Mouse (Mus musculus): ENCODE measurements around the gene Fras1.

The Fras1 gene

DNA sequence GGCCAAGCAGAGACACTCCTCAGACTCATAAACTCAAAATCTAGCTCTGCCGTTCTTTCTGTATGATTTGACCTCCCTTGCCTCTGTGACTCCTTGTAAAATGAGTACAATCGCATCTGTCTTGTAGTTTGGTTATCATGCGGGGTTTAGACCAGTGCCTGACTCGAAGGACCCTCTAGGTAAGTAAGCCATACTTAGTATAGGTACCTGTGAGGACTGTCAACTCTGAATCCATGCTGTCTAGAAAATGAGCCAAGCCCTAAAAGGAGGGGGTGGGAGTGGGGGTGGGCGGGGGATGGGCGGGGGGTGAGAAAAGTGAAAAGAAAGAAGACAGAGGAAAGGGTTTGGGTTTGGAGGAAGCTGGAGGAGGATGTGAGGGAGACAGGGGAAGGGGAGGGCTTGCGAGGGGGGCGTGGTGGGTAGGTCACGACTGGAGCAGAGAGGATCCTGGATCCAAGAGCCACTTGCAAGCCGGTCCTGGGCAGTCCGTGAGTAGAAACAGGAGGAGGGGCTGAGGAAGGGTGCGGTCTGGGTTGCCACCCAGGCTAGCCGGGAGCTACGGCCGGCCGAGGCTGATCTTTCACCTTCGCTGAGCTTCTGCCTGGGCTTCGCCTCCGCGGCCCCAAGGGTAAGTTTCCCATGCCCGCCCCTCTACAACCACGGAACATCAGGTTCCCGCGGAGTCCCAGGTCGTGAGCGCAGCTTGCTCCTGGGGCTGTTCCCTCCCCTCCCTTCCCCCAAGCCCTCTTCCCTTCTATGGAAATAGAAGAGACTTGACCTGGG lies 419.4 kb downstream of the Fras1 start, which contains the start of gene Anxa3:
TSS of gene Anxa3 (plus strand) at position 404 of the 783 bp plus-strand sequence.
- no peak for DNase-seq (ENCODE audit: low read depth)

DNA sequence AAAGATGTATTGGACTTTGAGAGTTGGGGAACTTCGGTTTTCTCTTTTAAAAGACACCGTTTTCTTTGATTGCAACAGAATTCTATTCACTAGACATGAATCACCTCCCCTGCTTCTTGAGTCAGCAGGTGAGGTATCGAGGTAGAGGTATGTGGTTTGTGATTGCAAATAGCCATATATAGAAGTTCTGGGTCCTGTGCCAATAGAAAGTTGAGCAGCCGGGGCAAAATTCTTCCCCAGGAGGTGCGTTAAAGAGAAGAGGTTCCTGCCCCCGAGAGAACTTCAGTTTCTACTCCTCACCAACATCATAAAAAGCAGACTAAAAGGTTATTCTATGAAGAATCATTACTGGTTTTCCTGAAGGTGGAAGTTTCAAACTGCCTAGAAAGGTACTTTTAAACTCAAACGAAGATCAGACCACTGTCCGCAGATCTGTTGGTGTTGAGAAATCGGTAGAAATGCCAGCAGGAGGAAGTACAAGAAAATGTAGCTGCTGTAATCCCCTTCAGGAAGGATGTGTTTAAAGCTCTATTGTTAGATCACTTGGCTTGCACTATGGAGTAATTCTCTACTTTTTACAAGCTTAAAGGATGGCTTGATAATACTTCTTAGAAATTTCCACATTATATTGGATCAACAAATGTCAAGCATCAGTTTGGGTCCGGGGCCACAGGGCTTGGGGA lies 420.3 kb downstream of the Fras1 start:
- DNase-seq (ENCODE audit: low read depth) = peak; percentile 3

DNA sequence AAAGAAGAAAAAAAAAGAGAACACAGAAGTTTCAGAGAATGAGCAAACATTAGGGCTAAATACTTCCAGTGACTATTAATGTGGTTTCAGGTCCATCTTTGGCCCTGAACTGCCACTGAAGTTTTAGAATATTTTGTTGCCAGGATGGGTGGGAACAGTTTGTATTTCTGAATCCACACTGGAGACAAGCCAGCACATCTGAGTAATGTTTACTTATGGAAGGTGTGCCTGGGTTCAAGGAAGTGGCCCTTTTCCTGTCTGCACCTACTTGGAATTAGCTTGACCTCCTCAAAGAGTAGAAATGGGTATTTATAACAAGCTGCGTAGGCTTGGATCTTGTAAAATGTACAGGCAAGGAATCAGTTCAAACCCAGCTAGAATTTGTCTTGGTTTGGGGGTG lies 422.0 kb downstream of the Fras1 start:
- DNase-seq (ENCODE audit: low read depth) = no peak

DNA sequence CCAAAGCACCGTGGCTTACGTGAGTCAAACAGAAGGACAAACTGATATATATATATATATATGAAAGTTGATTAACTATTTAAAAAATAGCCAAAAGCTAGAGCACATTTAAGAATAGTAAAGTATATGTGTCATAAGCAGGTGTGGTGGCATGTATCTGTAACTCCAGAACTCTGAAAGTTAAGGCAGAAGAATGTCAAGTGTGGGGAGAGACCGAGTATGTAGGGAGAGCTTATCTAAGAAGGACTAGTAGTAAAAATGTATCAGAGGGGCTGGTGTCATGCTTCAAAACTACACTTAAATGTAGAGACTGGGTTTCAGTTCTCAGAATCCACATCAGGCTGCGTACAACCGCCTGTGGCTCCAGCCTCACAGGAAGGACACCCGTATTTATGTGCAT lies 423.7 kb downstream of the Fras1 start:
- DNase-seq (ENCODE audit: low read depth) = no peak

DNA sequence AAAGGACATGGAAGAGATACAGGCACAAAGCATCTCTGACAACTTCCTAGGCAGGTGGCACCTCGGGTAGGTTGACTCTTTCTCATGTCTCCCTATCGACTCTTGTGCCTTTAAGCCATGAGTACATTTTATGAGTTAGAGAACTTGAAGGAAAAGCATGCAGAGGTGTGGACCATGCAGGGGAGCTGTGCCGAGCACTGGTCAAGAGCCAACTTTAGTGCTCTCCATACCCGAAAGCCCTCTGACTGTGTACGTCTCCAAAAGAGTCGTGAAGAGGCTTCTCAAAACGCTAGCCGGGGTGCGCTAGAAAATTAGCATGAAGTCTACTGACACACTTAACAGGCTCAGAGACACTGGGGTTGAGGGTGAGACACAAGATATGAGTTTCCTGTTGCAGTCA lies 425.4 kb downstream of the Fras1 start:
- no peak for DNase-seq (ENCODE audit: low read depth)

DNA sequence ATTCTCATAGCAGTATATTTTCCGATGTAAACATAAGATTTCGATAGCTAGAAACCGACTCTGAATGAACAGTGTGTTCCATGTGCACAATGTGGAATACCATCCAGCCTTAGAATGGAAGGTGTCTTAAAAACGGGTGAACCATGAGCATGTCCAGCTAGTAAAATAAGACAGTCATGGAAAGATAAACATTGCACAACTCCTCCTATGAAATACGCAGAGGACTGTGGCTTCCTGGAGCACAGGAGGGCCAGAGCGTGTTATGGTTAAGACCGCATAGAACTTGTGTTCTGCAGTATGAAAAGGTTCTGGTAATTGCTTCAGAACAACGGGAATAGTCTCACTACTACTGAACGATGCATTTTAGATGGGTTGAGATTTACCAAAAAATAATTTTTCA lies 426.2 kb downstream of the Fras1 start:
- no peak for DNase-seq (ENCODE audit: low read depth)

DNA sequence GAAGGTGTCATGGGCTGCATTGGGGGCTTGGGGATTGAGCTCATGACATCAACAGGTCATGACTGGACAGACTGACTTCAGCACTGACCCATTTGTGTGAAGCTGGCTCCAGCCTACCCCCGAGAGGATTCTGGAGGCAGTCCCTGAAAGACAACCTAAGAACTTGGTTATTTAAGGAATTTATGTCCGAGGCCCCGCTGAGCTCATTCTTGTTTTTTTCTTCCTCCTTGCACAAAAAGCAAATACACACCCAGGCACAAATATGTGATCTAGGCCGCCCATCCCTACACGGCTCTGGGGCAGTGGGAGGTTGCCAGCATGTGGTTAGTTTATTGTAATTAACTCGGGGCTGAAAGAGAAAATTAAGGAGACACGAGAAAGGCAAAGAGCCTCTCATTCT lies 428.4 kb downstream of the Fras1 start:
- DNase-seq (ENCODE audit: low read depth) = no peak

DNA sequence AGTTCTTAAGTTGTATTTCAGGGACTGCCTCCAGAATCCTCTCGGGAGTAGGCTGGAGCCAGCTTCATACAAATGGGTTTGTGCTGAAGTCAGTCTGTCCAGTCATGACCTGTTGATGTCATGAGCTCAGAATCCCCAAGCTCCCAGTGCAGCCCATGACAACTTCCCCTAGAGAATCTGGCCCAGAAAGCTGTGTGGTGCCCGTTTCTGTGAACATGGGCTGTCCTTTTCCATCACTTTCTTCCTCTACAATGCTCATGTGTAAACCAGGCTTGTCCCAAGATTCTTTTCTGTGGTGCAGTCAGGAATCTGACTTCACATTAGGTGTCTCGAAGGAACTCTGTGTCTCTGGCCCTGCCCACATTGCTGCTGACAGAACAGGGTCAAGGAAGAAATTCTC lies 429.3 kb downstream of the Fras1 start:
- DNase-seq (ENCODE audit: low read depth) = no peak

DNA sequence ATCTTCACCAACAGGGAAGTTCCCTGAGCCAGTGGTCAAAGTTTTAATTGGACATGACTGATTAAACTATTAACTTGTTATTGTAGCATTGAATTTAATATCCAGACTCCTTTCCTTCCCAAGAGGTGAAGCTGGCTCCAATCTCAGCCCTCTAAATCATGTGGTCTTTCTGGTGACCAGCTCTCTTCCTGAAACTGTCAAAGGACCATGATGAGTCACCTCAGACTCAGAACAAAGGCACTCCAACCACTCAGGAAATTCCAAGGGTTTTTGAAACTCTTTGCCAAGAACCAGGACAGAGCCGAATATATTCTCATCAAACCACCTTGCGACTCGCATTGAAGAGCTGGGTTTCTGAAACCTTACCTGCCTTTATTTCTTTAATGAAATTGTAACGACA lies 430.5 kb downstream of the Fras1 start:
- no peak for DNase-seq (ENCODE audit: low read depth)

DNA sequence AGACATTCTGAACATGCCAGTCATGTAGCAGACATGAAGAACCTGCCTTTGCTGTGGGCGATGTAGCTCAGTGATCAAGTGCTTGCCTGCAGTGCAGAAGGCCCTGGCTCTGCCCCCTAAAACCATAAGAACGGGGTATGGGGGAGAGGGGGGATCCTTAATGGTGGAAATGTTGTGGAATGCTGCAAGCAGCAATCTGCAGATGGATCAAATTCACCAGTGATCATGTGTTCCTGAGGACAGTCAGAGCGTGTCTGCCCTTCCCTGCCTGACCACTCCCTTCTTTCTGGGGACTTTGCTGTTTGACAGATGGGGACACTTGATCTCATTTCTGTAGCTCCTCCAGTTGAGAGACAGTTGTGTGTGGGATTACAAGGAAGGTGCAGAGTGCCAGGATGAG lies 431.1 kb downstream of the Fras1 start:
- no peak for DNase-seq (ENCODE audit: low read depth)

DNA sequence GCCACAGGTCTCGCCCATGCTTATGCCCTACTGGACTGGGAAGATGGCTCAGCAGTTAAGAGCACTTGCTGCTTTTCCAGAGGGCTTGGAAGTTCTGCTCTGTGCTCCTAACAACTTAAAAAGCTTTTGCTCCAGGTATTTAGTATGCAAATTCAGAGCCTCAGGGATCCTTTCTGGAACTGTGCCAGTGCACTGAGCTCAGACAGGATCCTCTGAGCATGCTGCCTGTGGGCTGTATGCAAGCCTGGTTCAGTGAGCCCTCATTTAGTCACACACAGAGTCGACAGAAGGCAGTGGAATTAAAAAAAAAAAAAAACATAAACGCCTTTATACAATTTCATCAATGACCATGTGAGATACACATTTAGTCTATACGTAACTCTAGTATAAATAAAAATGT lies 436.9 kb downstream of the Fras1 start:
- DNase-seq (ENCODE audit: low read depth) = no peak

DNA sequence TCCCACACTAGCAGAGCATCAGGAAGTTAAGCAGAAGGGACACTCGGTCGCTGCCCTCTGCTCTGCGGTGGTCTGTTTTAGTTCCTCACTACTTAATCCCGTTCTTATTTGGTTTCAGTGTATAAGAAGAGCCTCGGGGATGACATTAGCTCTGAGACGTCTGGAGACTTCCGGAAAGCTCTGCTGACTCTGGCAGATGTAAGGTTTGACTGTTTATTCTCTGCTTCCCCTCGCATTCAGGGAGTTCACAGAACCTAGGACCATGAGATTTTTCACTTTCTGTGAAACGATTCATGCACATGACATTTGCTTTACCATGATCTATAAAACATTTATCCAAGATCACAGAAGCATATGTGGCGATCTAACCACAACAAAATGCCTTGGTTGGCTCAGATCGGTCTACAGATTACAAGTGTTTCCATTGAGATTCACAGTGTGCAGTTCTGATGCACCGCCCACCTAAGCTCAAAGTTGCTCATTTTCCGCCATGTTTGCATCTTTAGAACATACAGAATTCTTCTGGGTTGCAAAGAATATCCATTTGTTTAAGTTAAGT lies 451.1 kb downstream of the Fras1 start:
- DNase-seq (ENCODE audit: low read depth) = peak; percentile 53

DNA sequence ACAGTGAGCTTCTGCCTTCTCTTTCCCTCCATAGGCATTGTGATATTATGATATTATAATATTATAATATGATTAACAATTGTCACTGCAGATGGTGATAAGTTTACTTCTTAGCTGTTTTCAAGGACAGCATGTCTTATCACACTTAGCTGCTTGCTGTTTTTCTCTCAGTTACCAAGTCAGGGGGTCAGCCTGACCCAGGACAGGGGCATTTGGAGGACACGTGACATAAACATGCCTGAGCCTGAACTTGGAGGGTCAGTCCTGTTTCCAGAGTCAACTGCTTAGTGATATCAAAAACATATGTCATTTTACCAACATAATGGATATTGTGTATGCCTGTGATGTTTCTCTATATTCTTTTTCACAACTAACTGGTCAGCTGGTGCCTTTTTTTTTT lies 453.4 kb downstream of the Fras1 start:
- no peak for DNase-seq (ENCODE audit: low read depth)

Data from naive thymus-derived CD4-positive, alpha-beta T cell, adult 2 months (primary cell).